Mouse (Mus musculus) heart, embryonic 16.5 days (tissue): ENCODE results near the gene Iqsec1. TPM values are rescaled to one million over a fixed set of nuclear protein-coding genes. Genes with fewer than 3 reads are reported as not detected.
A peak's percentile ranks its signal among the peaks of the same experiment; 100 is the strongest.

Experiments
- ATAC-seq: fragments of 200-750 bp; cut with Nextera tagmentation; replicated peaks from 2 replicates; pipeline ENCODE4 v1.8.0; 2017; ENCODE audit warnings: moderate number of reproducible peaks; ENCODE audit not compliant: insufficient read depth, low FRiP score; ENCODE audit errors: extremely low read depth
- H3K27ac ChIP-seq: fragments of 300-500 bp; sonication (generic); 2 replicates; pipeline ENCODE4 v1.5.1; 2014; ENCODE audit warnings: mild to moderate bottlenecking, low read length, control low read depth, moderate library complexity
- H3K27me3 ChIP-seq: fragments of 300-500 bp; sonication (generic); 2 replicates; pipeline ENCODE4 v1.6.1; 2014; ENCODE audit warnings: low read length, mixed read lengths; ENCODE audit not compliant: control insufficient read depth, insufficient read depth
- H3K36me3 ChIP-seq: fragments of 300-500 bp; sonication (generic); 2 replicates; pipeline ENCODE4 v1.6.1; 2014; ENCODE audit not compliant: control insufficient read depth, insufficient read depth
- H3K4me1 ChIP-seq: fragments of 300-500 bp; sonication (generic); 2 replicates; pipeline ENCODE4 v1.6.1; 2014; ENCODE audit warnings: low read length, mixed read lengths; ENCODE audit not compliant: control insufficient read depth, insufficient read depth
- H3K4me2 ChIP-seq: fragments of 300-500 bp; sonication (generic); 2 replicates; pipeline ENCODE4 v1.6.1; 2014; ENCODE audit warnings: low read depth, mild to moderate bottlenecking, control low read depth, low read length
- H3K4me3 ChIP-seq: fragments of 300-500 bp; sonication (generic); 2 replicates; pipeline ENCODE4 v1.5.1; 2014; ENCODE audit warnings: mild to moderate bottlenecking, control low read depth, low read length
- H3K9ac ChIP-seq: fragments of 300-500 bp; sonication (generic); 2 replicates; pipeline ENCODE4 v1.6.1; 2014; ENCODE audit warnings: low read length, control low read depth
- H3K9me3 ChIP-seq: fragments of 300-500 bp; sonication (generic); replicated peaks from 2 replicates; pipeline ENCODE4 v1.6.1; 2016; ENCODE audit warnings: low read length; ENCODE audit not compliant: control insufficient read depth
- WGBS: fragments of 180-500 bp; shearing (Covaris S2); extraction: QIAGEN DNeasy Blood & Tissue Kit; methylation state at CpG from one replicate; pipeline ENCODE4 v1.1.7; 2014; 5-methylcytosine and 5-hydroxymethylcytosine counted together
- polyA plus RNA-seq: library from polyadenylated mRNA; unstranded; fragments of >200 nt; fragmentation: Nextera tagmentation; extraction: Ambion mirVana; gene quantifications from 2 replicates; pipeline ENCODE4 v1.2.1, GENCODE M21; 2015

Iqsec1 gene
- polyA plus RNA-seq, 1 experiment from 2014 or later: 13.7 TPM

- Histone ChIP-seq H3K4me3 (no peak overlapping the region), H3K4me2 (peak overlapping the region; percentile 25; the same call in 1 of the 2 replicates), H3K4me1 (peaks cover 59% of the 10 kb centered on the region), H3K9ac (peak overlapping the region; percentile 30), H3K9me3 (no peaks in the 10 kb centered on the region), H3K27ac (peak overlapping the region; percentile 87), H3K36me3 (no peaks in the 10 kb centered on the region), H3K27me3 (no peaks in the 10 kb centered on the region)
- WGBS: 25% methylated on average over 5 of the region's 5 CpGs
- no peak for ATAC-seq
These were observed 179.9 kb downstream of the Iqsec1 start for GRCm38 (mm10) chr6:90808544-90808943.

- Histone ChIP-seq H3K4me3 (no peak overlapping the region), H3K27ac (peak overlapping the region; percentile 87), H3K4me1 (peaks cover 58% of the 10 kb centered on the region), H3K9ac (peak overlapping the region; percentile 30; the same call in 1 of the 2 replicates), H3K27me3 (no peaks in the 10 kb centered on the region), H3K36me3 (no peaks in the 10 kb centered on the region), H3K4me2 (peak overlapping the region; percentile 25; the same call in 1 of the 2 replicates), H3K9me3 (no peaks in the 10 kb centered on the region)
- no peak for ATAC-seq
- 55% methylated on average over 3 of the region's 3 CpGs for WGBS
These were observed 180.4 kb downstream of the Iqsec1 start for GRCm38 (mm10) chr6:90808134-90808533.

- Histone ChIP-seq H3K4me1 (peaks cover 59% of the 10 kb centered on the region), H3K27ac (peak overlapping the region; percentile 87)
These were observed 180.9 kb downstream of the Iqsec1 start for GRCm38 (mm10) chr6:90807581-90807980.

GRCm38 (mm10) chr6:90806743-90807142 lies 181.7 kb downstream of the Iqsec1 start:
- Histone ChIP-seq H3K27me3 (no peaks in the 10 kb centered on the region), H3K36me3 (no peaks in the 10 kb centered on the region), H3K9ac (no peak overlapping the region), H3K4me3 (no peak overlapping the region), H3K4me2 (no peak overlapping the region), H3K4me1 (peaks cover 58% of the 10 kb centered on the region), H3K9me3 (no peaks in the 10 kb centered on the region), H3K27ac (no peak overlapping the region)
- WGBS: 65% methylated on average over 1 of the region's 1 CpGs
- no peak for ATAC-seq

More at GRCm38 (mm10) chr6:90807581-90807980, 180.9 kb downstream of the Iqsec1 start:
- no peak overlapping the region for H3K4me2 ChIP-seq
- H3K4me3 ChIP-seq: no peak overlapping the region
- no peak for ATAC-seq
- H3K36me3 ChIP-seq: no peaks in the 10 kb centered on the region
- H3K9me3 ChIP-seq: no peaks in the 10 kb centered on the region
- WGBS: 32% methylated on average over 2 of the region's 2 CpGs
- no peaks in the 10 kb centered on the region for H3K27me3 ChIP-seq
- no peak overlapping the region for H3K9ac ChIP-seq

- 34% methylated on average over 2 of the region's 2 CpGs for WGBS
- Histone ChIP-seq H3K27ac (no peak overlapping the region), H3K4me3 (no peak overlapping the region), H3K9ac (no peak overlapping the region), H3K36me3 (no peaks in the 10 kb centered on the region), H3K4me1 (peaks cover 54% of the 10 kb centered on the region), H3K27me3 (no peaks in the 10 kb centered on the region), H3K4me2 (no peak overlapping the region), H3K9me3 (no peaks in the 10 kb centered on the region)
- no peak for ATAC-seq
These were observed 183.4 kb downstream of the Iqsec1 start for GRCm38 (mm10) chr6:90805101-90805500.

- ATAC-seq: no peak
- Histone ChIP-seq H3K9ac (no peak overlapping the region), H3K4me1 (peaks cover 53% of the 10 kb centered on the region)
These were observed 183.8 kb downstream of the Iqsec1 start for GRCm38 (mm10) chr6:90804646-90805045.

GRCm38 (mm10) chr6:90802604-90803003 lies 185.9 kb downstream of the Iqsec1 start:
- 70% methylated on average over 8 of the region's 8 CpGs for WGBS
- Histone ChIP-seq H3K27me3 (no peaks in the 10 kb centered on the region), H3K9ac (no peak overlapping the region), H3K9me3 (no peaks in the 10 kb centered on the region), H3K27ac (no peak overlapping the region), H3K36me3 (no peaks in the 10 kb centered on the region), H3K4me1 (peaks cover 50% of the 10 kb centered on the region), H3K4me3 (no peak overlapping the region), H3K4me2 (no peak overlapping the region)
- peak; percentile 35; the same call in 1 of the 2 replicates for ATAC-seq

More at GRCm38 (mm10) chr6:90804646-90805045, 183.8 kb downstream of the Iqsec1 start:
- Histone ChIP-seq H3K4me2 (no peak overlapping the region), H3K27me3 (no peaks in the 10 kb centered on the region), H3K9me3 (no peaks in the 10 kb centered on the region), H3K27ac (no peak overlapping the region), H3K36me3 (no peaks in the 10 kb centered on the region), H3K4me3 (no peak overlapping the region)

GRCm38 (mm10) chr6:90802058-90802457 lies 186.4 kb downstream of the Iqsec1 start:
- no peak for ATAC-seq
- H3K27ac ChIP-seq: no peak overlapping the region
- H3K36me3 ChIP-seq: no peaks in the 10 kb centered on the region
- 61% methylated on average over 3 of the region's 3 CpGs for WGBS
- no peaks in the 10 kb centered on the region for H3K27me3 ChIP-seq
- no peaks in the 10 kb centered on the region for H3K9me3 ChIP-seq
- H3K4me3 ChIP-seq: no peak overlapping the region
- no peak overlapping the region for H3K9ac ChIP-seq
- no peak overlapping the region for H3K4me2 ChIP-seq
- H3K4me1 ChIP-seq: peaks cover 45% of the 10 kb centered on the region

- Histone ChIP-seq H3K4me3 (no peak overlapping the region), H3K27me3 (no peaks in the 10 kb centered on the region), H3K27ac (no peak overlapping the region), H3K36me3 (no peaks in the 10 kb centered on the region), H3K9ac (no peak overlapping the region), H3K9me3 (no peaks in the 10 kb centered on the region), H3K4me1 (peaks cover 41% of the 10 kb centered on the region), H3K4me2 (no peak overlapping the region)
- ATAC-seq: no peak
- WGBS: 93% methylated on average over 2 of the region's 2 CpGs
These were observed 187.7 kb downstream of the Iqsec1 start for GRCm38 (mm10) chr6:90800825-90801224.
